Mouse (Mus musculus): ENCODE measurements around the gene BC035044. TPM values are rescaled to one million over a fixed set of nuclear protein-coding genes. Genes with fewer than 3 reads are reported as not detected.
A peak's percentile ranks its signal among the peaks of the same experiment; 100 is the strongest.

BC035044 gene
- polyA plus RNA-seq, 1 experiment from 2014 or later, result 0.56 TPM

DNA sequence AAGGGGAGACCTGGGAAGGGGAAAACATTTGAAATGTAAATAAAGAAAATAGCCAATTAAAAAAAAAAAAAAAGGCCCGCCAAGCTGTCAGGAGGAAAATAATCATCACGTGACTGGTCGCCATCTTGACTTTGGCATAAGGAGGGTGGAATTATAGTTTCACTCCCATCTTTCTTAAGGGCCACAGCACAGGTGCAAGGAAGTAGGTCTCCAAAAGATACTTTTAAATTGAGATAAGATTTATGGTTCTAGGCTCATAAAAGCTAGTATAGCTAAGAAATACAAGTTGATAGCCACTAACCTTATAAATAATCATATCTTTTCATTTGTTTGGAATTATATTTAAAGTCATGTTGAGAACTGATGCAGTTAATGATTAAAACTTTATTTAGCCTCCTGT lies 36.0 kb downstream of the BC035044 start:
- H3K27me3 ChIP-seq (replicated peaks; ENCODE audit: control insufficient read depth, insufficient read depth, low read length), result no peaks in the 10 kb centered on the region
- no peak overlapping the region for H3K4me3 ChIP-seq (ENCODE audit: low read depth, low read length)
- no peak overlapping the region for H3K27ac ChIP-seq (replicated peaks; ENCODE audit: low read depth, low read length)
- H3K4me2 ChIP-seq (ENCODE audit: low read depth, low read length), result no peak overlapping the region
- H3K4me1 ChIP-seq (ENCODE audit: control insufficient read depth, insufficient read depth, low read length), result no peaks in the 10 kb centered on the region; the same call in 1 of the 2 replicates
- whole genome bisulfite sequencing, result 96% methylated on average over 3 of the region's 3 CpGs
- no peak for ATAC-seq (ENCODE audit: low read depth)
- H3K9ac ChIP-seq (ENCODE audit: low read depth, low read length), result no peak overlapping the region
- H3K36me3 ChIP-seq (ENCODE audit: control insufficient read depth, insufficient read depth, low read length), result no peaks in the 10 kb centered on the region
- no peak for DNase-seq (ENCODE audit: low spot score)
- no peaks in the 10 kb centered on the region for H3K9me3 ChIP-seq (ENCODE audit: control insufficient read depth, low read length)

DNA sequence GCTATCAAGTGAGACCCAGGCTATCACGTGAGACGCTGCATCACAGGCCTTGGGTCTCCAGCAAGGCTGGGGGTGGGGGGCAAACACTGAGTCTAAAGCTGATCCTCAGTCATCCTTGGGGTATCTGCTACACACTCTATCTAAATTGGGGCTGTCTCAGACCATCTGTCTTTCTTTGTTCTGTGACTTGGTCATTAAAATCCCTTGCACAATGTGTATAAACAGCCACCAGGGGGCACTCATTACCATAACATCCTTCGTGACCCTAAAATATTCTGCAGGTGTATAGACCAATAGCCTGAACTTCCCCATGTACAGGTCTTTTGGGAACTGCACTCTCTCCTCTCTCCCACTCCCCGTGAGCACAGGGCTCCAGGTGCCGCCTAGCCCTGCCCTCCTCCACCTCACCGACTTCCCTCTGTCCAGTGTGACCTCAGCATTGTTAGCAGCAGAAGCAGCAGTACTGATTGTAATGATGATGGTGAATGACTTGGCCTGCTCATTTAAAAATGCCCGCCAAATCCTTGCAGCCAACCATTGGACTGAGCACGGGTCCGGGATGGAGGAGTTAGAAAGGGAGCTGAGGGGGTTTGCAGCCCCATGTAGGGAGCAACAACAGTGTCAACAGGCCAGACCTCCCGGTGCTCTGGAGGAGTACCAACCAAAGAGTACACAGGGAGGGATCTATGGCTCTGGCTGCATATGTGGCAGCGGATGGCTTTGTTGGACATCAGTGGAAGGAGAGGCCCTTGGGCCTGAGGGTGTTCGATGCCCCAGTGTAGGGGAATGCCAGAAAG lies 36.7 kb downstream of the BC035044 start:
- Histone ChIP-seq H3K9me3 (ENCODE audit: control insufficient read depth, low read length) (no peaks in the 10 kb centered on the region), H3K27ac (replicated peaks; ENCODE audit: low read depth, low read length) (no peak overlapping the region), H3K4me2 (ENCODE audit: low read depth, low read length) (no peak overlapping the region; the same call in 1 of the 2 replicates), H3K27me3 (replicated peaks; ENCODE audit: control insufficient read depth, insufficient read depth, low read length) (no peaks in the 10 kb centered on the region), H3K9ac (ENCODE audit: low read depth, low read length) (0 out of 2 replicates have a peak overlapping the region, but pooled peaks have one; percentile 8), H3K4me1 (ENCODE audit: control insufficient read depth, insufficient read depth, low read length) (no peaks in the 10 kb centered on the region; the same call in 1 of the 2 replicates), H3K4me3 (ENCODE audit: low read depth, low read length) (no peak overlapping the region), H3K36me3 (ENCODE audit: control insufficient read depth, insufficient read depth, low read length) (no peaks in the 10 kb centered on the region)
- DNase-seq (ENCODE audit: low spot score), result peak; percentile 72
- peak; percentile 62 for ATAC-seq (ENCODE audit: low read depth)
- 42% methylated on average over 12 of the region's 12 CpGs for WGBS

DNA sequence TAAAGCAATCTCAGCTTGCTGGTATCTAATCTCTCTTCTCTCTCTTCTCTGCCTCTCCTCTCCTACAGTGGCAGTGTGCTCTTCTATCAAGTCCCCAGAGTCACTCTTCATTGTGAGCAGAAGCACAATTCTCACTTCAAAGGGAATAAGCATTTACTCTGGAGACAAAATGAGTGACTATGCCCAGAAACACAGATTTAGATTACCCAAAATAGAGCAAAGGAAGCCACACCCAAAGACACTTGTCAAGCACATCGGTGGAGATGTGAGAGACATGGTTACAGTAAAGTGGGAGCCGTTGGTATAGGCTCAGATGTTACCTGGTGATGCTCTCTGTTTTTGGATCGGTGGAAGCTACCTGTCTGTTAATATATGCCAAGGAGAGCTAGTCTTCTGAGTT lies 38.2 kb downstream of the BC035044 start:
- Histone ChIP-seq H3K9me3 (ENCODE audit: control insufficient read depth, low read length) (no peaks in the 10 kb centered on the region), H3K4me1 (ENCODE audit: control insufficient read depth, insufficient read depth, low read length) (no peaks in the 10 kb centered on the region; the same call in 1 of the 2 replicates), H3K27me3 (replicated peaks; ENCODE audit: control insufficient read depth, insufficient read depth, low read length) (no peaks in the 10 kb centered on the region), H3K9ac (ENCODE audit: low read depth, low read length) (no peak overlapping the region), H3K27ac (replicated peaks; ENCODE audit: low read depth, low read length) (no peak overlapping the region), H3K36me3 (ENCODE audit: control insufficient read depth, insufficient read depth, low read length) (no peaks in the 10 kb centered on the region), H3K4me2 (ENCODE audit: low read depth, low read length) (no peak overlapping the region), H3K4me3 (ENCODE audit: low read depth, low read length) (no peak overlapping the region)
- DNase-seq (ENCODE audit: low spot score) (no peak), ATAC-seq (ENCODE audit: low read depth) (no peak)
- 86% methylated on average over 3 of the region's 3 CpGs for WGBS

DNA sequence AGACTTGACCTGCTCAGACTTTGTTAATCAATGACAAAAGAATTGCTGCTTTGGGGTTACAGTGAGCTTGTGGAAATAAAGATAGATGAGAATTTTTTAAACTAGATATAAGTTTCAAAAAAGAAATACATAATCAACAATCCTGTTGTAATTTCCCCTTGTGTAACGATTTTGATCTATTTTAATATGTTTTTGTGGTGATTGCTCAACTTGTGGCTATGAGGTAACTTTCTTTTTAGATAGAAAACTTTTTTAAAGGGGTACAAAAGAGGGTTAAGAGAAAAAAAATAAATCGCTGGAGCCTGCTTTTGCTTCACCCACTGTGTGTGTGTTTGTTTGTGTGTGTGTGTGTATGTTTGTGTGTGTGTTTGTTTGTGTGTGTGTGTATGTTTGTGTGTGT lies 39.8 kb downstream of the BC035044 start:
- Histone ChIP-seq H3K4me2 (ENCODE audit: low read depth, low read length) (no peak overlapping the region), H3K9me3 (ENCODE audit: control insufficient read depth, low read length) (no peaks in the 10 kb centered on the region), H3K27ac (replicated peaks; ENCODE audit: low read depth, low read length) (no peak overlapping the region), H3K9ac (ENCODE audit: low read depth, low read length) (no peak overlapping the region), H3K4me1 (ENCODE audit: control insufficient read depth, insufficient read depth, low read length) (no peaks in the 10 kb centered on the region; the same call in 1 of the 2 replicates), H3K4me3 (ENCODE audit: low read depth, low read length) (no peak overlapping the region), H3K27me3 (replicated peaks; ENCODE audit: control insufficient read depth, insufficient read depth, low read length) (no peaks in the 10 kb centered on the region), H3K36me3 (ENCODE audit: control insufficient read depth, insufficient read depth, low read length) (no peaks in the 10 kb centered on the region)
- DNase-seq (ENCODE audit: low spot score) (no peak), ATAC-seq (ENCODE audit: low read depth) (no peak)
- WGBS, result 82% methylated on average over 2 of the region's 2 CpGs

DNA sequence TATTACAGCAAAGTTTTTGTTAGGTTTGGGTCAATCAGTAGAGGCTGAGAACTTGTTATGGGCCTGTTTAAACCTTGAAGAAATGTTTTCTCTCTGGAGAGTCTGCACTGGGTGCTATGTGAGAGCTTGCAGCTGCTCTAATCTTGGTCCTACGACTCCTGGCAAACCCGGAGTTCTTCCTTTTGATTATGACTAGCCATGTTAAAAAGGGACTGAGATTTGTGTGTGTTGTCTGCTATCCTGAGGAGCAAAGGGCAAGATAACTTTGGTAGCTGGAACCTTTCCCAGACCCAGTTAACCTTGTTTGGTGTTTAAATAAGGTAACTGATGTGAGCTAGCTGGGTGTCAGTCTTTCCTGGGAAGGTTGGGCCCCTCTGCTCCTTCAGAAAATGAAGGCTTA lies 40.3 kb downstream of the BC035044 start:
- Histone ChIP-seq H3K4me2 (ENCODE audit: low read depth, low read length) (no peak overlapping the region), H3K36me3 (ENCODE audit: control insufficient read depth, insufficient read depth, low read length) (no peaks in the 10 kb centered on the region), H3K9me3 (ENCODE audit: control insufficient read depth, low read length) (no peaks in the 10 kb centered on the region), H3K4me3 (ENCODE audit: low read depth, low read length) (no peak overlapping the region), H3K4me1 (ENCODE audit: control insufficient read depth, insufficient read depth, low read length) (no peaks in the 10 kb centered on the region; the same call in 1 of the 2 replicates), H3K27ac (replicated peaks; ENCODE audit: low read depth, low read length) (no peak overlapping the region), H3K27me3 (replicated peaks; ENCODE audit: control insufficient read depth, insufficient read depth, low read length) (no peaks in the 10 kb centered on the region), H3K9ac (ENCODE audit: low read depth, low read length) (no peak overlapping the region)
- ATAC-seq (ENCODE audit: low read depth) (no peak), DNase-seq (ENCODE audit: low spot score) (no peak)
- 64% methylated on average over 2 of the region's 2 CpGs for WGBS

DNA sequence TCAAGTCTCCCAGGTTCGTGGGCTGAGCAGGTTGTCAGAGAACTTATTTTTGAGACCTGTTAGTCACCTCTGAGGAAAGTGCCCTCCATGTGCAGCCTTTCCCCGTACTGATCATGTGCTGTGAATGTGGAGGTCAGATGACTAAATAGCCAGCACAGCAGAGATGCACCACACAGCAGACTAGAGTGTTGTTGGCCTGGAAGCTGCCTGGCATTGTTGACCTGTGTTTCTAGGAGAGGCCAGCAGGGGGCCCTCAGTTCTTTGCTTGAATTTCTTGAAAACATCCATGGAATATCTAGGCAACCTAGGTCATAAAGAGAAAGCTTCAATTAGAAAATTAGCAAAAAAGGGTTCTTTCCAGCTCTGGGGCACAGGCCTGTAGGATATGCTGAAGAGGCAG lies 41.0 kb downstream of the BC035044 start:
- DNase-seq (ENCODE audit: low spot score) (peak; percentile 42), ATAC-seq (ENCODE audit: low read depth) (no peak)
- Histone ChIP-seq H3K27ac (replicated peaks; ENCODE audit: low read depth, low read length) (no peak overlapping the region), H3K4me1 (ENCODE audit: control insufficient read depth, insufficient read depth, low read length) (no peaks in the 10 kb centered on the region; the same call in 1 of the 2 replicates), H3K4me3 (ENCODE audit: low read depth, low read length) (no peak overlapping the region), H3K4me2 (ENCODE audit: low read depth, low read length) (no peak overlapping the region), H3K36me3 (ENCODE audit: control insufficient read depth, insufficient read depth, low read length) (no peaks in the 10 kb centered on the region), H3K9ac (ENCODE audit: low read depth, low read length) (no peak overlapping the region), H3K27me3 (replicated peaks; ENCODE audit: control insufficient read depth, insufficient read depth, low read length) (no peaks in the 10 kb centered on the region), H3K9me3 (ENCODE audit: control insufficient read depth, low read length) (no peaks in the 10 kb centered on the region)
- 54% methylated on average over 2 of the region's 2 CpGs for WGBS

DNA sequence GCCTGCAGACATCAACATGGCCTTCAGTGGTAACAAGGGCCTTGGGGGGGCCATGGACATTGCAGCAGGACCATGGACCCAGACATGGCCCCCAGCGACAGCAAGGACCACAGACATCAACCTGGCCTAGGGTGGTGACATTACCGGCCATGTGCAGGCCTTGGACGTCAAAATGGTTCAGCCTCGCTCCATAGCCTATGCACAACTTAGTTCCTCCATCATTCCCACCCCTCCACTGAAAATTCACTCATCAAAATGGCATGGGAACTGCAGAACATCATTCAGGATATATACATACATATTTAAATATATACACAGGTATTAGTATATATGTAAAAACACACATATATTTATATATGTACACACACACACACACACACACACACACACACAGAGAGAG lies 43.5 kb downstream of the BC035044 start:
- Histone ChIP-seq H3K9me3 (ENCODE audit: control insufficient read depth, low read length) (no peaks in the 10 kb centered on the region), H3K9ac (ENCODE audit: low read depth, low read length) (no peak overlapping the region), H3K27ac (replicated peaks; ENCODE audit: low read depth, low read length) (no peak overlapping the region), H3K4me1 (ENCODE audit: control insufficient read depth, insufficient read depth, low read length) (0 out of 2 replicates have a peak, but pooled peaks cover 2% of the 10 kb centered on the region), H3K27me3 (replicated peaks; ENCODE audit: control insufficient read depth, insufficient read depth, low read length) (no peaks in the 10 kb centered on the region), H3K36me3 (ENCODE audit: control insufficient read depth, insufficient read depth, low read length) (no peaks in the 10 kb centered on the region), H3K4me2 (ENCODE audit: low read depth, low read length) (no peak overlapping the region), H3K4me3 (ENCODE audit: low read depth, low read length) (no peak overlapping the region)
- DNase-seq (ENCODE audit: low spot score) (no peak), ATAC-seq (ENCODE audit: low read depth) (no peak)
- WGBS, result 91% methylated on average over 4 of the region's 4 CpGs

DNA sequence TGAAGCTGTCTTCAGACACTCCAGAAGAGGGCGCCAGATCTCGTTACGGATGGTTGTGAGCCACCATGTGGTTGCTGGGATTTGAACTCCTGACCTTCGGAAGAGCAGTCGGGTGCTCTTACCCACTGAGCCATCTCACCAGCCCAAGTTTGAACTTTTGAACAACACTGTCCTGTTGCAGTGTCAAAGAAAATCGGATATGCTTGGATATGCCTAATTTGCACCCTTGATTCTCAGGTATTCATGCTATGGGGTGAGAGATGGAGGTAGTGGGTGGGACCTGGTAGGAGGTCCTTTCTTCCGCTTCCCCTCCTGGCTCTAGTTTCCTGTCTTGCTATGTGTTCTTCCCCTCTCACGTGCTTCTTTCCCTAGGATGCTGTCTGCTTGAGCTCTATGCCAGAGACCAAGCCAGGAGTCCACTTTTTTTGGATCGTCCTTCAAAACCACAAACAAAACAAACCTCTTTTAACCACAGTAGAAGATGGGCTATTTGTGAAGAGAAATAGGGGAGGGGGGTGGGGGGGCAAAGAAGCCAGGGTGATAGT lies 44.9 kb downstream of the BC035044 start:
- Histone ChIP-seq H3K36me3 (ENCODE audit: control insufficient read depth, insufficient read depth, low read length) (no peaks in the 10 kb centered on the region), H3K4me3 (ENCODE audit: low read depth, low read length) (no peak overlapping the region), H3K4me2 (ENCODE audit: low read depth, low read length) (no peak overlapping the region), H3K27ac (replicated peaks; ENCODE audit: low read depth, low read length) (no peak overlapping the region), H3K9me3 (ENCODE audit: control insufficient read depth, low read length) (no peaks in the 10 kb centered on the region), H3K9ac (ENCODE audit: low read depth, low read length) (no peak overlapping the region), H3K27me3 (replicated peaks; ENCODE audit: control insufficient read depth, insufficient read depth, low read length) (no peaks in the 10 kb centered on the region), H3K4me1 (ENCODE audit: control insufficient read depth, insufficient read depth, low read length) (peaks cover 6% of the 10 kb centered on the region; the same call in 1 of the 2 replicates)
- DNase-seq (ENCODE audit: low spot score) (no peak), ATAC-seq (ENCODE audit: low read depth) (no peak)
- WGBS, result 62% methylated on average over 6 of the region's 9 CpGs
